Mouse (Mus musculus) adrenal gland, postnatal 4 days (tissue): Measurements from ENCODE around the gene Lmtk2. TPM values are rescaled to one million over a fixed set of nuclear protein-coding genes. Genes with fewer than 3 reads are reported as not detected.

Experiments used
- DNase-seq, 2 experiments: peaks; one replicate each; pipeline ENCODE4 v3.0.0; 2021 to 2022; ENCODE audit warnings: low spot score in 2 of 2, mixed read lengths in 2 of 2
- total RNA-seq, 2 experiments: library from RNA; stranded (reverse); gene quantifications; 2 replicates each; pipeline ENCODE4 v1.2.3; 2021

The Lmtk2 gene
- total RNA-seq, 2 experiments from 2014 or later: 26.1 to 26.2 TPM

DNA sequence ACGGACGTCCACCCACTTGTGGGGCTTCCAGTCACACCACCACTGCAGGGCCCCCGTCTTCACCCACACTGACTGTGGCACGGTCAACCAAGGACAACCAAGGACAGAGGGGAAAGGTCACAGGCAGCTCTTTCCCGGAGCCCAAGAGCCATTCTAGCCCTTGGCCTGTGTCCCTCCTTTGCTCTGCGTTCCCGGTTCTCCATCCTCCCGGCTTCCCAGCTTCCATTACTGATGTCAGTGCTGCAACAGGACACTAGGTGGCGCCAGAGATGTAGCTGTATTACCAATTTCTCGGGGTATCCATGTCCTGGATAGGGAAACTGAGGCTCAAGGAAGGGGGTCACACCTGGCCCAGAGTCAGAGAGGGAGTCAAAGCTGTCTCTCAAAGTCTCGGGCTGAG lies 107.2 kb downstream of the Lmtk2 start:
- no peak for DNase-seq

DNA sequence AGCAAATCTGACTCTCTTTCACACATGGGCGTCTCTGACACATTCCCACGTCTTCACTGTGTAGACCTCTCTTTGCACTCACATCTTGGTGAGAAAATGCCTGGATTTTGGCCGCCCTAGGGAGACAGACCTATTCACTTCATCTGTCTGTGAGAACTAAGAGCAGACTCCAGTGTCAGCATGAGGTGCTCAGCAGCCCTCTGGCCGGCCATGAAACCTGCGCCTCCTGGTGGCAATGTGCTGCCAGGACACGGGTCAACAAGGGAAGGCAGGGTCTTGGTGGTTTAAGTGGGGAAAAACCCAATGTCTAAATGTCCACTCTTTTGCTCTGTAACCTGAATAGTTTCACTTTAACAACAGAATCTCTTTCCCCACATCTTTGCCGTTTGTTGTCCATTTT lies 114.2 kb downstream of the Lmtk2 start:
- DNase-seq: no peak

DNA sequence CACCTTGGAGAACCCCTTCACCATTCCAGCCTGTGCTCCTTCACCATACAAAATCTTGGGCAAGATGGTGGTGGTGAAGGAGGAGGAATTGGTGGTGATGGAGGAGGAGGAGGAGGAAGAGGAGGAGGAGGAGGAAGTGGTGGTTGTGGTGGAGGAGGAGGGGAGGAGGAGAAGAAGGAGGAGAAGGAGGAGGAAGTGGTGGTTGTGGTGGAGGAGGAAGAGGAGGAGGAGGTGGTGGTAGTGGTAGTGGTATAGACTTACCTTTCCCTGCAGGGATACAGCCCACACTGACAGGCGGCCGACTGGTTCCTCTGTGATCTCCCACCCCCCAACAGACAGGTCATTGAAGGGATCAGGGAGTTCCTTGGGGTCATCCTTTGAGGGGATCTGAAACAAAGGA lies 115.8 kb downstream of the Lmtk2 start:
- no peak for DNase-seq

DNA sequence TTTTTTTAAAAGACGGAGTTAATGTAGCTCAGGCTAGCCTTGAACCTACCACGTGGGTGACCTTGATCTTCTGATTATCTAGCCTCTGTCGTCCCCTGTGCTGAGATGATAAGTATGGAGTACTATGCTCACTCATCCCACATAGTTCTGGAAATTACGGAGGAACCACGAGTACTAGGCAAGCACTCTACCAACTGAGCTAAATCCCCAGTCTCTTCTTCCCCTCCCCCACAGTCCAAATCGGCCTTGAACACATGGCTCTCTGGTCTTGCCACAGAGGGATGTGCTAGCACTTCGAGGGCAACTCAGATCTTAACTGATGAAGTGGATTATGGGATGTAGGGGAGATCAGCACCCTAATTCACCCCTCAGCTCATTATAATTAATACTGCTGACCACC lies 117.8 kb downstream of the Lmtk2 start:
- no peak for DNase-seq

DNA sequence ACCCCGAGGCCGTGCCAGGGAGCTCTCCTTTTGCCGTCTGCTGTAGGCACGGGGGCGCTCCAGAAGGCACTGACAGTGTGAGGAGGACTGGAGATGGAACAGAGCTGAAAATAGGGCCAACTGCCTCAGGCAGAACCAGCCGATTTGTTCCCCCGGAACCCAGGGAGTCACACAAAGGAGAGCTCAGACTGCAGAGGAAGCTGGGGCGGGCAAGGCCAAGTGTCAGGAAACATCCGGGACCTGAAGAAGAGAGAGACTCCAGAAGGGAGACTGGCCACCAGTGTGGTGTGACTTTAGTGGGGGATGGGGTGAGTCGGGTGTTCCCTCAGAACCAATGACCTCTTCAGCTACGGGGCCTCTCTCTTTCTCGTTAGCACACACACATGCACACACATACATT lies 119.1 kb downstream of the Lmtk2 start:
- DNase-seq: no peak

DNA sequence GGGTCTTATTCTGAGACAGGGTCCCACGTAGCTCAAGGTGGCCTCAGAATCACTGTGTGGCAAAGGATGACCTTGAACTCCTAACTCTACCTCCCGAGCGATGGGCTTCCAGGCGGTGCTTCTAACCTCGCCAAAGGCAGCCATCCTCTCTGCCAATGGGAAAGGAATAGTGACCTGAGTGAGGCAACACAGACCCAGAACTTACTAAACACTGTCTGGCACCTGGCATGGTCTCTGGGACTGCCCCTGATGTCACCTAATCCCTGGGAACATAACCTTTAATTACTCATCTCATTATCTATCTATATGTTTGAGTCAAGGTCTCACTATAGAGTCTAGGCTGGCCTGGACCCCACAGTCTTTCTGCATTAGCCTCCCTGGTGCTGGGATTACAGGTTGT lies 119.7 kb downstream of the Lmtk2 start:
- no peak for DNase-seq

DNA sequence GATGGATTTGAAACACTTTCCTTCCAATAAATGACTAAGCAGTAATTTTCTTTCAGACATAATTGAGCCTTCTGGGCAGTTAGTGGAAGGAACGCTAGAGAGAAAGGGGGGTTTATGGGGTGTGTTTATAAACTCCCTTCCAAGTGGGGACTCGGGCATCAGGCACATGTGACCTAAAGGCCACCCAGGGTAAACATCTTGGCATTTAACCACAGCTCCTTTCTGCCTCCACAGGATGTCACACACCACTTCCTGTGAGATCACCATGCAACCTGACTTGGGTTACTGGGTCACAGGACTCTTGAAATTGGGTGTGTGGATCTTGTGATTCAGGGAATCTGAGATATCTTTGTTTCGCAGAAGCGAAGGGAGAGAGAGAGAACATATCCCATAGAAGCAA lies 121.1 kb downstream of the Lmtk2 start:
- DNase-seq: no peak

DNA sequence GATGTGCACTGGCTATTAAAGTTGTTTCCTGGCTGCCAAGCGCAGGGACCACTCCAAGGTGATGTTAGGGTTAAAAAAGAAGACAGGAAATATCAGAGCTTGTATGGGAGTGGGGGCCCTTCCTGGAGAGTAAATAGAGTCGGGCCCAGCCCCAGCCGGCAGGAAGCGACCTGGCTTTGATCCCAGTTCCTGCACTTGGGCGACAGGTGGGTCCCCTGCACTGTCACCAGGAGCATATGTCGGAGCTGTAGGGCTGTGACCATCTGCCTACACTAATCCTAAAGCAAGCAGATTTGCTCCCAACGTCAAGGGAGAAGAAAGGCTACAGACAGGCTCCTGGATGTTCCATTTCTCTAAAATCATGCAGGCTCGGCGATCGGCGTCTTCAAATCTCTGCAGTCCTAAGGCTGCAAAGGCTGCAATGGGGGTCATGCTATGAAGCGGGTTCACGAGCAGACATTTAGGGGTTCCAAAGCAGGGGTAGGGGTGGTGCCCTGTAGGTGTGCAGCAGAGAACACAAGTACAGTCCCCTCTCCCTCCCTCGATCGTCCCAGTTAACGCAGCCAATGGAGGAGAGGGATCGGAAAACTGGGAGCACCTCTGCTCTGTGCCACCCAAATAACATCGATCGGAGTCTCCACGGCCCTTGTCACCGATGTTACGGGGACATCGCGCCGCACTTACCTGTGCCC lies 122.7 kb downstream of the Lmtk2 start:
- DNase-seq: no peak

DNA sequence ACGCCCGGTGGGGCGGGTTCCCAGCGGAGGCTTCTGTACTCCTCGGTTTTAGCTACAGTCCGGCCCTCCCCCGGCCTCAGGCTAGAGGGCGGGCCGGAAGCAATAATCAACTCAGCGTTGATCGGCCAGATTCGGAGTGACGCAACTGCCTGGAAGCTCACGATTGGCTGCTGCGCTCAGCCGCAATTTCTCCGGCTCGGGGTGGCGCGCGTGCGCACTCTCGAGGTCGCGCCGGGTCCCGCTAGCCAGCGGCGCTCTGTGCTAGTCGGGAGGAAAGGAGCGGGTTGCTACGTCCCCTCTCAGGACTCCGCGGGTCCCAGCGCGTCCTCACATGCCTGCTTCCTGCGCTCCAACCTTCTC lies 123.2 kb downstream of the Lmtk2 start, which contains the start of gene Tecpr1:
Tecpr1 (minus strand) TSS at position 113 of the 360 bp plus-strand sequence.
- DNase-seq: peak; percentile 82 to 87

DNA sequence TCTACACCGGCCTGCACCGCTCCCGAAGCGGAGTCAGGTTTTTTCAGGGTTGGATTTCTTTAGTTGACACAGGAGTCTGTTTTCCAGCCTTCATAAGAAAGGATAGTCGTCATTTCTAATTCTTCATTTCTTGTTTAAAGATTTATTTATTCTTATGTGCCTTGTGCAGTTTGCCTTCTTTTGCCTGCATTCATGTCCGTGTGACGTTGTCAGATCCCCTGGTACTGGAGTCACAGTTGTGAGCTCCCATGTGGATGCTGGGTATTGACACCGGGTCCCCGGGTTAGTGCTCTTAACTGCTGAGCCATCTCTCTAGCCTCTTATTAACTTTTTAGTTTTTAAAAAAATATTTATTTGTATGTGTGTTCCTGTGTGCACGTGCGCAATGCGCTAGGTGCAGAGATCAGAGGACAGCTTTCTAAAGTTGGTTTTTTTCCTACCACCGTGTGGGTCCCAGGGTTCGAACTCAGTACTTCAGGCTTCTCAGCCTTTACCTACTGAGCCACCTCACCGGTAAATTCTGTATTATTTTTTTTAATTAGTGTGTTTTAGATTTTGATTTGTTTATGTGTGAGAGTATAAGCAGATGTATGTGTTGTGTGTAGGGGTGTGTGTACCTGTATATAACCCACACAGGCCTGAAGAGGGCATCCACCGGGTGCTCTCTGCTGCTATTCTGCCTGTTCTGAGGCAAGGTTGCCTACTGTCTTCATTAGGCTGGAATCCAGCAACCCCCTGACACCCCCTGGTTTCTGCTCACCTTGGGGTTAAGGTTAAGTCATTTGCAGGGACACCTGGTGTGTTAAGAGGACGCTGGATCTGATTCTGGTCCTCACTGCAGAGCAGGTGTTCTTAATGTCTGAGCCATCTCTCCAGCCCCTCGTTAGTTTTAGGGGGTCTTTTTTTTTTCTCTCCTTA lies 123.9 kb downstream of the Lmtk2 start:
- no peak for DNase-seq

DNA sequence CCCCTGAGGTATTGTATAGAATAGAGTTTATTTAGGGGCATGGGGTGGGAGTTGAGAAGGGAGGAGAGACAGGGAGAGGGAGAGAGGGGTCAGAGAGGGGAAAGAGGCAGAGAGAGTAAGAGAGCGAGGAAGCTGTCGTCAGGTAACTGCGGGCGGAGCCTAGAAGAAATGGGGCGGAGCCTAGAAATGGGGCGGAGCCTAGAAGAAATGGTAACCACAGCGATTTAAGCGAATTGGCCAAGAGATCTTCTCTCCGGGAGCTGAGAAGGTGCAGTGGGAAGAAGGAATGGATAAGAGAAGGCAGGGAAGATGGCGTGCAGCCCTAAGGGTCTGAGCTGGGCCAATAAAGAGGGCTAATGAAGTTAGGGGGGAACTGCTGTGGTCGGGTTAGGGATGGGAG lies 126.0 kb downstream of the Lmtk2 start:
- DNase-seq: no peak

DNA sequence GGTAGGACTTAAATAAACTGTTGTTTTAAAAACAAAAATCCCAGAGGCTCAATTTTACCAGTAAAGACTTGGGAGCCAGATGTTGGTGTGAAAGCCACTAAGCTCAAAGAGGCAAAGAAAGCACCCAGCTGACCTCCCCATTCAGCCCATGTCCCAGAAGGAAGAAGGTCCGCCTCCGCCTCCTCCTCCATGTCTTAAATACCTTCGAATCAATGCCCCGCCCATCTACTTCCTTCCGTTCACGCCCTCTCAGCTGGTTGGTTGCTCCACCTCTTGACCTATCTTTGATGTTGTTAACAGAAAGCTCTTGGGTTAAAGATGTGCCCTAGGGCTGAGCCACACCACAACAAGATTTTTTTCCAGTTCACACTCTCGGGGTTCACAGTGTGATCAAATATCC lies 130.0 kb downstream of the Lmtk2 start:
- DNase-seq: no peak

DNA sequence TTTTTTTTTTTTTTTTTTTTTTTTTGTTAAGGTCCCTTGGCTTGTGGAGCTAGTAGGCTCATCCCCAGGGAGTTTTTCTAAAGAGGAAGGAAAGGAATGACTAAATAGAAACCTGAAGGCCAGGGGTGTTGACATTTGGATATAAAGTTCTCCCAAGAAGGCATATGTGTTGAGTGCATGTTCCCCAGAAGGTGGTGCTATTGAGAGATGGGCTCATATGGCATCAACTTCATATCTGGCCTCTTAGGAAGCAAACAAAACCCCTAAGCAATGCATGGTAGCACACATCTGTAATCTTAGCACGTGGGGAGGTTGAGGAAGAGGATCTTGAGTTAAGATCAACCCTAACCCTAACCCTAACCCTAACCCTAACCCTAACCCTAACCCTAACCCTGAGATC lies 131.2 kb downstream of the Lmtk2 start:
- no peak for DNase-seq

DNA sequence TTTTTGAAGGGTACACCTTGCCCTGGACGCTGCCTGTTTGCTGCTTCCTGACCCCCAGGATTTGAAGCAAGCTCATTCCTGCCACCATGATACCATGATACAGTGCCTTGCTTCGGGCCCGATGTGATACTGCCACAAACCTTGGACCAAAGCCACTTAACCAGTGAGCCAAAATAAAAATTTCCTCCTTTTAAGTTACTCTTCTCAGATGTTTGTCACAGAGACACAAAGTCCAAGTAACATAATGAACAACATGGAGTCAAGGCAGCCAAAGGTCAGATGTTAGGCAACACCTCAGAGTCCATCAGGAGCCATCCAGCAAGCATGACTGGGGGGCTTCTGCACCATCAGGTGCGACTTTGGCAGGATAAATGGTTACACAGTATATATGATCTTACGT lies 132.3 kb downstream of the Lmtk2 start:
- DNase-seq: no peak

DNA sequence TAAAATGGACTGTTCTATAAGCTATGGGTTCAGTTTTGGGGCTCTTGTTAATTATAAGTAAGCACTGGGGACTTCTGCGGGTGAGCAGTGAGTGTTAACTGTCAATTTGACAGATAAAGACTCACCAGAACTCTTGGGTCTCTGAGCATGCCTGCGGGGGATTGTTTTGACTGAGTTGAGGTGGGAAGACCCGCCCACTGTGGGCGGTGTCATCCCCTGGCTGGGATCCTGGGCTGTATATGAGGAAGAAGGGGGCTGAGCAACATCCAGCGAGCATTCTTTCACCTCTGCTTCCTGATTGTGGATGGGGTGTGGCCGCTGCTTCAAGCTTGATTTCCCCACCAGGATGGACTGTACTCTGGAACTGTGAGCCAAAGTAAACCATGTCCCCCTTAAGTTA lies 134.0 kb downstream of the Lmtk2 start:
- no peak for DNase-seq

DNA sequence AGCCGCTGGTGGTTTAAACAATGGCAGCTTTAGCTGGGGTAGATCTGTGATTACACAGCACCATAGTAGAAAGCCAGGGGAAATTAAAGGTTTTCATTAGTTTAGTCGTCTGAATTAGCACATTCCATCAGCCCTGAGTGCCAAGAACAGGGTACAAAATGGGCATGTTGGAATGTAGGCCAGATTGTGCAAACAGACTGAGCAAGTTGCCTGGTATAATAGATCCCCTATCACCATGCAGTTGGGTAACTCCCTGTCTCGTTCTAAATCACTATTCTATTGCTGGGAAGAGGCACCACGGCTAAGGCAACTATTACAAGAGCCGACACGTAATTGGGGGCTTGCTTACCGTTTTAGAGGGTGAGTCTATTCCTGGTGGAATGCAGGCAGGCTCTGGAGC lies 134.5 kb downstream of the Lmtk2 start:
- DNase-seq: no peak

Other genes with a start within 250 kb of the Lmtk2 start
- gene Ankrd61, start 202.8 kb upstream of the Lmtk2 start, total RNA-seq: under 1 TPM; 0.20 to 0.28 TPM
- gene Aimp2, start 190.6 kb upstream of the Lmtk2 start, total RNA-seq: 10 to 100 TPM; 36.1 to 39.7 TPM
- gene Pms2, start 190.5 kb upstream of the Lmtk2 start, total RNA-seq: 10 to 100 TPM; 21.3 to 21.8 TPM
- under 1 TPM; 0.79 to 0.98 TPM for gene Gm42421, start 172.3 kb upstream of the Lmtk2 start, total RNA-seq
- 1 to 10 TPM; 1.6 to 3.4 TPM for gene Rsph10b, start 167.4 kb upstream of the Lmtk2 start, total RNA-seq
- gene Ccz1, start 85.6 kb upstream of the Lmtk2 start, total RNA-seq: 10 to 100 TPM; 74.8 to 76.8 TPM
- not detected for gene Ocm, start 73.8 kb upstream of the Lmtk2 start, total RNA-seq
- 1 to 10 TPM in 1 of 2 experiments, under 1 TPM in 1; 0.96 to 3.1 TPM for gene Bhlha15, start 89.8 kb downstream of the Lmtk2 start, total RNA-seq
- gene Tecpr1, start 123.2 kb downstream of the Lmtk2 start, total RNA-seq: 10 to 100 TPM; 68.5 to 70.9 TPM
- gene Bri3, start 144.0 kb downstream of the Lmtk2 start, total RNA-seq: 100 to 1,000 TPM; 102 to 108 TPM